8 mouse cellular contexts compared by ENCODE assay signal in the genomic region with DNA sequence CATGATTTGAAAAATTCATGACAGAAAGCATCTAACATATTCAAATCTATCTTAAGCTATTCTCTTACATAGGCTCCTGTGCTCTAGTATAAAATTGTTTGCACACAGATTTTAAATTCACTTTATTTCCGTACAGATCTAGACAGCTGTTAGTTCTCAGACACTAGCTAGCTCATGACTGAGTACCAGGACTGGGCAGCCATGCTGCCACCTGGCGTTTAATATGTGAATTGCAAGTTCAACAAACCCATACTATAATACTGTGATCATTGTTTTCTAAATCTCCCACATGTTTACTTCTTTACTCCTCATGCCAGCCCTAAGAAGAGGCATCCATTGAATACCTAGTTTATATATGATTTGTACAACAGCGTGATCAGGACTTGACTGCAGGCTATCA. TPM values are rescaled to one million over a fixed set of nuclear protein-coding genes. Genes with fewer than 3 reads are reported as not detected.
DNase-seq lines count a peak whose midpoint lies in the region; ATAC-seq lines count a peak whose summit lies in the region.

No protein-coding gene starts in this region.

- DNase-seq in heart, adult 18-20 months: peak; percentile 19 to 62
- DNase-seq in NIH3T3 (ENCODE audit: low read depth): peak; percentile 85
- DNase-seq in embryo, embryonic 11 days: peak; percentile 56
- peak; percentile 34 to 47 for DNase-seq in left cerebral cortex, postnatal 25 days (ENCODE audit: low spot score in 2 of 2)
- peak; percentile 21 to 27 for DNase-seq in thymus, adult 18-20 months

- ATAC-seq in heart, embryonic 12.5 days (ENCODE audit: insufficient number of reproducible peaks, low FRiP score): no peak
- ATAC-seq in hematopoietic stem cell, adult 5-6 weeks (replicated peaks in 1 of 2; ENCODE audit: insufficient read depth in 1 of 2, low FRiP score in 2 of 2, low TSS enrichment in 1 of 2, low read depth in 1 of 2, poor library complexity in 2 of 2, severe bottlenecking in 2 of 2): peak; percentile 86 to 90; a peak in 3 of 4 replicates
- 0 out of 2 replicates have a peak, but pooled peaks have one; percentile 67 for ATAC-seq in midbrain, embryonic 13.5 days

- no peaks in the 10 kb centered on the region for H3K4me1 ChIP-seq in heart, embryonic 12.5 days (replicated peaks)
- no peaks in the 10 kb centered on the region for H3K4me1 ChIP-seq in midbrain, embryonic 13.5 days (replicated peaks)

- H3K9ac ChIP-seq in heart, embryonic 12.5 days: no peak overlapping the region
- H3K9ac ChIP-seq in midbrain, embryonic 13.5 days (replicated peaks): no peak overlapping the region

- H3K27me3 ChIP-seq in heart, embryonic 12.5 days (replicated peaks): no peaks in the 10 kb centered on the region
- no peaks in the 10 kb centered on the region for H3K27me3 ChIP-seq in midbrain, embryonic 13.5 days

- no peaks in the 10 kb centered on the region for H3K9me3 ChIP-seq in heart, embryonic 12.5 days (replicated peaks)
- no peaks in the 10 kb centered on the region for H3K9me3 ChIP-seq in midbrain, embryonic 13.5 days

- WGBS in heart, embryonic 12.5 days: 9% methylated on average over 3 of the region's 3 CpGs
- 19% methylated on average over 3 of the region's 3 CpGs for WGBS in midbrain, embryonic 13.5 days

- H3K27ac ChIP-seq in heart, embryonic 12.5 days (ENCODE audit: poor library complexity, severe bottlenecking): no peak overlapping the region
- H3K27ac ChIP-seq in midbrain, embryonic 13.5 days: no peak overlapping the region

- H3K4me3 ChIP-seq in heart, embryonic 12.5 days: no peak overlapping the region
- no peak overlapping the region for H3K4me3 ChIP-seq in midbrain, embryonic 13.5 days (replicated peaks)

- intact Hi-C loops in left cerebral cortex, postnatal 25 days (cut with DNase I): loop anchor here (2.0 to 10.0 kb wide), 4 partner anchors 192 to 844 kb away; no protein-coding TSS in a partner anchor

- H3K36me3 ChIP-seq in heart, embryonic 12.5 days: no peaks in the 10 kb centered on the region
- H3K36me3 ChIP-seq in midbrain, embryonic 13.5 days: no peaks in the 10 kb centered on the region

- H3K4me2 ChIP-seq in heart, embryonic 12.5 days: no peak overlapping the region
- H3K4me2 ChIP-seq in midbrain, embryonic 13.5 days (replicated peaks): no peak overlapping the region

RNA-seq across cellular contexts. Expression of gene D1Ertd622e, which starts 26.9 kb away (rescaled TPM):
- 1 to 10 TPM; 3.1 to 4.9 TPM for total RNA-seq in heart, adult 18-20 months (2021)
- polyA plus RNA-seq in heart, embryonic 12.5 days (2016; fragmentation: Nextera tagmentation; extraction: Ambion mirVana): 9.3 and 11.4 TPM in 2 replicates
- total RNA-seq in hematopoietic stem cell, adult 5-6 weeks (2017): 27.7 and 34.4 TPM in 2 replicates
- total RNA-seq in left cerebral cortex, postnatal 25 days (2021): 10 to 100 TPM; 76.5 to 78.3 TPM
- polyA plus RNA-seq in midbrain, embryonic 13.5 days (2015; fragmentation: Nextera tagmentation; extraction: Ambion mirVana): 51.6 and 55.5 TPM in 2 replicates

Comparison
In these comparisons a context has a peak if more than half of its experiments do, and no peak if none do; other contexts are left out.
1. DNase-seq: peak in every context shown above with its lines; median percentile 85 in NIH3T3; 56 in embryo, embryonic 11 days; 40 in heart, adult 18-20 months; 40 in left cerebral cortex, postnatal 25 days; 24 in thymus, adult 18-20 months.